ENCODE assay signal across 27 mouse cellular contexts in genomic region chr8:84233055-84233454, GRCm38 (mm10). TPM values are rescaled to one million over a fixed set of nuclear protein-coding genes. Genes with fewer than 3 reads are reported as not detected.
A peak's percentile ranks its signal among the peaks of the same experiment; 100 is the strongest.
DNase-seq lines count a peak whose midpoint lies in the region; ATAC-seq and TF ChIP-seq lines count a peak whose summit lies in the region.
"Had no signal": no experiment of that assay in that cellular context is flagged by ENCODE, and none has a peak within 500 bp of the region (broad histone marks: within the 10 kb centered on the region; RNA-seq: fewer than 3 reads in every experiment).

No protein-coding gene starts in this region.

- in situ Hi-C loops in ES-E14 (cut with MboI; ENCODE audit: low sequenced_read_pairs in 2 of 2, unreplicated experiment in 2 of 2), result no loop called here

- no peaks in the 10 kb centered on the region for H3K9me3 ChIP-seq in ES-E14 (ENCODE audit: control insufficient read depth, insufficient read depth, low read depth, low read length)
- H3K9me3 ChIP-seq: heart, embryonic 15.5 days; liver, embryonic 15.5 days; lung, embryonic 15.5 days had no signal

- intact Hi-C loops in heart, postnatal 36 days (cut with DNase I), result loop anchor here (2.0 to 10.0 kb wide), 2 partner anchors 16 to 52 kb away; no protein-coding TSS in a partner anchor

- peak; percentile 32 for DNase-seq in lung, postnatal 36 days
- DNase-seq in lung, postnatal 14 days, result no peak
- no peak for DNase-seq in ES-E14 (ENCODE audit: low read depth, low spot score)
- peak; percentile 38 for DNase-seq in adrenal gland, postnatal 25 days
- no peak for DNase-seq in heart, postnatal 36 days
- no peak for DNase-seq in ovary, postnatal 10 days (ENCODE audit: low spot score)
- DNase-seq: cerebellum, adult 9-11 months; gastrocnemius, adult 2 months; heart, postnatal 4 days; kidney, adult 2 months; left cerebral cortex, postnatal 4 days; liver; right cerebral cortex, adult 18-20 months; right cerebral cortex, postnatal 4 days; thymus, adult 2 months; thymus, postnatal 4 days had no signal

- no peak overlapping the region for H3K9ac ChIP-seq in ES-E14 (ENCODE audit: insufficient read depth, low read depth, low read length, poor library complexity, severe bottlenecking)
- H3K9ac ChIP-seq: heart, embryonic 15.5 days; hindbrain, embryonic 14.5 days; liver, embryonic 15.5 days; lung, embryonic 15.5 days had no signal

- peaks cover 16% of the 10 kb centered on the region; the same call in 1 of the 2 replicates for H3K36me3 ChIP-seq in ES-E14 (ENCODE audit: control insufficient read depth, insufficient read depth, low read length, poor library complexity, severe bottlenecking)

- H3K4me3 ChIP-seq in ES-E14 (ENCODE audit: insufficient read depth in 1 of 2, low read depth in 1 of 2, low read length in 2 of 2, poor library complexity in 1 of 2, severe bottlenecking in 1 of 2), result no peak overlapping the region
- H3K4me3 ChIP-seq: gastrocnemius, adult 2 months; heart, embryonic 15.5 days; left cerebral cortex, adult 2 months; liver, embryonic 15.5 days; lung, embryonic 15.5 days had no signal

- peaks cover 1 to 4% of the 10 kb centered on the region in 2 experiments; a peak in 3 of 4 replicates for H3K4me1 ChIP-seq in ES-E14 (ENCODE audit: control insufficient read depth in 2 of 2, insufficient read depth in 2 of 2, low read length in 2 of 2, poor library complexity in 1 of 2)

- H3K27ac ChIP-seq in ES-E14 (ENCODE audit: insufficient read depth, low read depth, low read length, poor library complexity, severe bottlenecking), result peak overlapping the region; percentile 6; the same call in 1 of the 2 replicates
- H3K27ac ChIP-seq: gastrocnemius, adult 2 months; heart, embryonic 15.5 days; hindbrain, embryonic 14.5 days; kidney, postnatal 0 days; left cerebral cortex, adult 2 months; liver, embryonic 15.5 days; lung, embryonic 15.5 days; macrophage had no signal

- ATAC-seq in neutrophil, adult 5-6 weeks (ENCODE audit: extremely low read depth, insufficient number of reproducible peaks, low FRiP score, poor library complexity, severe bottlenecking), result peak; percentile 35
- ATAC-seq: inflammation-experienced regulatory T-cells, adult 6 months had no signal

TF ChIP-seq in ES-E14, 5 proteins besides CTCF, POLR2A, EP300 and RAD21:
- TF ChIP-seq MAFK (IDR thresholded peaks at IDR 0.05; ENCODE audit: insufficient read depth, low read depth, low read length) (no peak), ZNF384 (IDR thresholded peaks at IDR 0.05; ENCODE audit: low read depth, low read length) (no peak), HCFC1 (IDR thresholded peaks at IDR 0.05; ENCODE audit: borderline replicate concordance, insufficient read depth, low read length) (no peak), CHD2 (IDR thresholded peaks at IDR 0.05; ENCODE audit: low read depth, low read length) (no peak), ZC3H11A (IDR thresholded peaks at IDR 0.05; ENCODE audit: borderline replicate concordance, low read depth, low read length) (no peak)

RNA-seq across cellular contexts. Expression of gene Zswim4, which starts 3.8 kb away (rescaled TPM):
- 22.1 and 24.6 TPM in 2 replicates for total RNA-seq in ES-E14 (2012; rRNA removed)
- 41.3 and 44.1 TPM in 2 replicates for total RNA-seq in adrenal gland, postnatal 25 days (2021)
- 23.6 and 28.4 TPM in 2 replicates for total RNA-seq in neutrophil, adult 5-6 weeks (2017)
- 10 to 100 TPM in 1 of 2 experiments, 1 to 10 TPM in 1; 9.5 to 11.0 TPM for total RNA-seq in heart, postnatal 36 days (2021)

RNA-seq across cellular contexts. Expression of gene D8Ertd738e, which starts 16.5 kb away (rescaled TPM):
- 148 and 181 TPM in 2 replicates for total RNA-seq in ES-E14 (2012; rRNA removed)
- total RNA-seq in adrenal gland, postnatal 25 days (2021), result 261 and 266 TPM in 2 replicates
- 130 and 147 TPM in 2 replicates for total RNA-seq in neutrophil, adult 5-6 weeks (2017)
- total RNA-seq in heart, postnatal 36 days (2021), result 100 to 1,000 TPM; 231 to 232 TPM

RNA-seq across cellular contexts. Expression of gene Mri1, which starts 24.1 kb away (rescaled TPM):
- total RNA-seq in ES-E14 (2012; rRNA removed), result 32.7 and 55.6 TPM in 2 replicates
- total RNA-seq in adrenal gland, postnatal 25 days (2021), result 31.3 and 45.3 TPM in 2 replicates
- total RNA-seq in neutrophil, adult 5-6 weeks (2017), result 11.9 and 19.9 TPM in 2 replicates
- 10 to 100 TPM; 10.1 to 12.3 TPM for total RNA-seq in heart, postnatal 36 days (2021)

RNA-seq across cellular contexts. Expression of gene Ccdc130, which starts 37.1 kb away (rescaled TPM):
- 12.5 and 14.9 TPM in 2 replicates for total RNA-seq in ES-E14 (2012; rRNA removed)
- 15.0 and 24.8 TPM in 2 replicates for total RNA-seq in adrenal gland, postnatal 25 days (2021)
- total RNA-seq in neutrophil, adult 5-6 weeks (2017), result 22.5 and 25.3 TPM in 2 replicates
- 10 to 100 TPM in 1 of 2 experiments, 1 to 10 TPM in 1; 7.5 to 11.0 TPM for total RNA-seq in heart, postnatal 36 days (2021)

RNA-seq across cellular contexts. Expression of gene Nanos3, which starts 48.0 kb away (rescaled TPM):
- 7.0 and 9.9 TPM in 2 replicates for total RNA-seq in ES-E14 (2012; rRNA removed)
- 1.3 TPM in 1 of 2 replicates, not detected in the other for total RNA-seq in adrenal gland, postnatal 25 days (2021)
- total RNA-seq in neutrophil, adult 5-6 weeks (2017), result not detected in 2 replicates
- under 1 TPM; 0.80 to 0.95 TPM for total RNA-seq in heart, postnatal 36 days (2021)
- total RNA-seq: common myeloid progenitor, adult 5-6 weeks; gastrocnemius, adult 2 months; monocyte, adult 5-6 weeks had no signal

Comparison
In these comparisons a context has a peak if more than half of its experiments do, and no peak if none do; other contexts are left out.
1. DNase-seq: peak in lung, postnatal 36 days (single experiment) and adrenal gland, postnatal 25 days (single experiment); none in lung, postnatal 14 days (single experiment), ES-E14 (single experiment), heart, postnatal 36 days (0 of 2) and ovary, postnatal 10 days (single experiment).